Mouse (Mus musculus): ENCODE data around the gene Gm20708.

Gene Gm20708

GRCm38 (mm10) chr11:117809407-117810311, at the start of gene Gm20708, which contains the start of gene Syngr2:
Gm20708 (plus strand) TSS chr11:117809668.
Syngr2 (plus strand) TSS chr11:117809668.
- WGBS: 1% methylated on average over 69 of the region's 75 CpGs

- 74% methylated on average over 26 of the region's 26 CpGs for WGBS
Observed at GRCm38 (mm10) chr11:117760374-117761119, 48.9 kb upstream of the Gm20708 start.

- 65% methylated on average over 13 of the region's 13 CpGs for WGBS
Observed at GRCm38 (mm10) chr11:117761801-117762200, 47.7 kb upstream of the Gm20708 start.

GRCm38 (mm10) chr11:117762246-117762645, 47.2 kb upstream of the Gm20708 start:
- 51% methylated on average over 12 of the region's 12 CpGs for WGBS

GRCm38 (mm10) chr11:117764319-117764718, 45.1 kb upstream of the Gm20708 start:
- WGBS: 84% methylated on average over 9 of the region's 9 CpGs

GRCm38 (mm10) chr11:117765361-117765760, 44.1 kb upstream of the Gm20708 start:
- WGBS: 92% methylated on average over 5 of the region's 5 CpGs

GRCm38 (mm10) chr11:117766275-117766674, 43.2 kb upstream of the Gm20708 start:
- WGBS: 57% methylated on average over 3 of the region's 3 CpGs

GRCm38 (mm10) chr11:117768725-117769682, 40.5 kb upstream of the Gm20708 start:
- 58% methylated on average over 20 of the region's 20 CpGs for WGBS

- WGBS: 41% methylated on average over 7 of the region's 7 CpGs
Observed at GRCm38 (mm10) chr11:117769683-117770047, 39.8 kb upstream of the Gm20708 start.

GRCm38 (mm10) chr11:117770407-117770806, 39.1 kb upstream of the Gm20708 start:
- 69% methylated on average over 10 of the region's 10 CpGs for WGBS

- 95% methylated on average over 7 of the region's 7 CpGs for WGBS
Observed at GRCm38 (mm10) chr11:117772352-117772751, 37.1 kb upstream of the Gm20708 start.

GRCm38 (mm10) chr11:117774925-117775324, 34.5 kb upstream of the Gm20708 start:
- WGBS: 88% methylated on average over 10 of the region's 10 CpGs

GRCm38 (mm10) chr11:117775540-117775939, 33.9 kb upstream of the Gm20708 start:
- 85% methylated on average over 13 of the region's 13 CpGs for WGBS

GRCm38 (mm10) chr11:117776085-117776792, 33.2 kb upstream of the Gm20708 start:
- WGBS: 94% methylated on average over 14 of the region's 14 CpGs

GRCm38 (mm10) chr11:117777111-117777510, 32.4 kb upstream of the Gm20708 start:
- WGBS: 92% methylated on average over 5 of the region's 5 CpGs

GRCm38 (mm10) chr11:117778031-117778430, 31.4 kb upstream of the Gm20708 start:
- whole genome bisulfite sequencing: 91% methylated on average over 11 of the region's 11 CpGs

GRCm38 (mm10) chr11:117778851-117779433, 30.5 kb upstream of the Gm20708 start:
- WGBS: 73% methylated on average over 12 of the region's 12 CpGs

- 24% methylated on average over 38 of the region's 38 CpGs for WGBS
Observed at GRCm38 (mm10) chr11:117779434-117780198, 29.9 kb upstream of the Gm20708 start.

GRCm38 (mm10) chr11:117780199-117780515, 29.3 kb upstream of the Gm20708 start:
- 5% methylated on average over 17 of the region's 17 CpGs for WGBS

Data from cerebral cortex, adult 2 months (tissue).